Mouse (Mus musculus): ENCODE results near the gene Sez6l2. TPM values are rescaled to one million over a fixed set of nuclear protein-coding genes. Genes with fewer than 3 reads are reported as not detected.

Sez6l2 gene
- polyA plus RNA-seq, 1 experiment from 2014 or later, result 0.88 TPM

DNA sequence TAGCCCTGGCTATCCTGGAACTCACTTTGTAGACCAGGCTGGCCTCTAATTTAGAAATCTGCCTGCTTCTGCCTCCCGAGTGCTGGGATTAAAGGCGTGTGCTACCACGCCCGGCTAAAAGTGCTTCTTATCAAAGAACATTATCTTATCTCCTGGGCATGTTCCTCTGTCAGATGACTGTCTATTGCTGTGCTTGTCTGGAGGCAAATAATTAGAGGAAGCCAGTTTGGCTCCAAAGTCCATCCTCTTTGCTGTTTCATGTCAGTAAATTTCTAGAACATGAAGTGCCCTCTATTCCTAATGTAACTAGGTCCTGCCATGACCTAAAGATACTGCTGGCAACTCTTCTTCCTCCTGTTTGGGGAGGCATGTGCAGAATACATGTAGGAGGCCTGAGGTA, 31.7 kb downstream of the Sez6l2 start:
- WGBS, result 81% methylated on average over 4 of the region's 4 CpGs
- ATAC-seq (ENCODE audit: insufficient number of reproducible peaks, low FRiP score, low TSS enrichment, low read depth), result no peak
- H3K4me1 ChIP-seq, result peaks cover 12% of the 10 kb centered on the region; the same call in 1 of the 2 replicates

GRCm38 (mm10) chr7:126983113-126983512, 32.8 kb downstream of the Sez6l2 start:
- H3K36me3 ChIP-seq, result peaks cover 30% of the 10 kb centered on the region
- ATAC-seq (ENCODE audit: insufficient number of reproducible peaks, low FRiP score, low TSS enrichment, low read depth), result no peak
- H3K4me1 ChIP-seq, result 0 out of 2 replicates have a peak, but pooled peaks cover 5% of the 10 kb centered on the region
- H3K9ac ChIP-seq, result no peak overlapping the region
- H3K27ac ChIP-seq (replicated peaks), result no peak overlapping the region
- WGBS, result 74% methylated on average over 7 of the region's 7 CpGs
- no peak overlapping the region for H3K4me2 ChIP-seq (replicated peaks)
- H3K9me3 ChIP-seq (replicated peaks), result no peaks in the 10 kb centered on the region
- H3K4me3 ChIP-seq (replicated peaks), result no peak overlapping the region
- H3K27me3 ChIP-seq, result no peaks in the 10 kb centered on the region

More for the DNA sequence above, 31.7 kb downstream of the Sez6l2 start:
- Histone ChIP-seq H3K4me2 (replicated peaks) (no peak overlapping the region), H3K4me3 (replicated peaks) (no peak overlapping the region), H3K9ac (no peak overlapping the region), H3K27me3 (no peaks in the 10 kb centered on the region), H3K36me3 (peaks cover 33% of the 10 kb centered on the region), H3K27ac (replicated peaks) (no peak overlapping the region), H3K9me3 (replicated peaks) (no peaks in the 10 kb centered on the region)

DNA sequence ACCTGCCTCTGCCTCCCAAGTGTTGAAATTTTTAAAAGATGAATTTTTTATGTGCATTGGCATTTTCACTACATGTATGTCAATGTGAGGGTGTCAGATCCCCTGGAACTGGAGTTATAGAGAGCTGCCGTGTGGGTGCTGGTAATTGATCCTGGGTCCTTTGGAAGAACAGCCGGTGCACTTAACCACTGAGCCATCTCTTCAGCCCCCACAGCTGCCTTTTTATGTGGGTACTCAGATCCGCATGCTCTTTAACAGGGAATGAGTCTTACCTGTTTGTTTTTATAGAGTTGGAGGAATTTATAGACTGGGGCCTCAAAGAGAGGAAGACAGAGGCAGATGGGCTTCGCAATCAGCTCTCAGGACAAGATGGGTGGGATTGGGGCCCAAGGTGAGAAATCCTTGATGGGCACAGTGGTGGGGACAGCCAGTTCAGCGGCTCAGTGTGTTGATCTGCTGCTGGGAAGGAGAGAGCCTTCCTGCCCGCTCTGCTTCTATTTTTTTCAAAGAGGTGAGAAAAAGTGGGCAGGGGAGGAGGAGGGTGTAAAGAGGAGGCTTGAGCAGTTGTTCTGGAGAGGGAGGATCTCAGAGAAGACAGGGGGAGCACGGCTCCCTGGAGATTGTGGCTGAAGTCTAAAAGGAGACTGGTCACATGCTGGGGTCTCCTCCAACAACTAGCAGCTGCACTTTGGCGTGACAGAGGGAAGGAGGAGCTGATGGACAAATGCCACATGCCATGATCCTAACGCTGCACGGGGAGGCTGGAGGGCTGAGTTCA, 34.5 kb downstream of the Sez6l2 start:
- H3K27me3 ChIP-seq, result no peaks in the 10 kb centered on the region
- no peaks in the 10 kb centered on the region for H3K9me3 ChIP-seq (replicated peaks)
- peaks cover 12% of the 10 kb centered on the region for H3K36me3 ChIP-seq
- H3K4me3 ChIP-seq (replicated peaks), result no peak overlapping the region
- no peak overlapping the region for H3K4me2 ChIP-seq (replicated peaks)
- H3K4me1 ChIP-seq, result no peaks in the 10 kb centered on the region
- H3K9ac ChIP-seq, result no peak overlapping the region
- ATAC-seq (ENCODE audit: insufficient number of reproducible peaks, low FRiP score, low TSS enrichment, low read depth), result no peak
- no peak overlapping the region for H3K27ac ChIP-seq (replicated peaks)
- 65% methylated on average over 10 of the region's 10 CpGs for WGBS

DNA sequence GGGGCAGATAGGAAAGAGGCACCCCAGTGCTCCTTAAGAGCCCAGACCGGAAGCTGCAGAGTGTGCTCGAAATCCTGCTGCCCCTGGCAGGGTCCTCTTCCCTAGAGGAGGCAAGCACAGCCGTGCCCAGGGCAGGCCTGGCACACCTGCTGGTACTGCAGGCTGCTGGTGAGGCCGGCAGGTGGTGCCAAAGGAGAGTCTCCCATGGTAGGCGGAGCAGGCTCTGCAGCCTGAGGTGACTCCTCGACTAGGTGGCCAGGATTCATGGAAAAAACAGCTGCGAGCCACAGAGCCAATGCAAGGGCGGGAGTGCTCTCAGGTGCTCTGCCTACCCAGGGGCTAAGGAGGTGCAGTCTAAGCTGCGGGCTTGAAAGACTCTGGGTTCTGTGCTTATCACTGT, 36.0 kb downstream of the Sez6l2 start:
- no peaks in the 10 kb centered on the region for H3K27me3 ChIP-seq
- ATAC-seq (ENCODE audit: insufficient number of reproducible peaks, low FRiP score, low TSS enrichment, low read depth), result no peak
- no peak overlapping the region for H3K9ac ChIP-seq
- H3K4me2 ChIP-seq (replicated peaks), result no peak overlapping the region
- no peaks in the 10 kb centered on the region; the same call in 1 of the 2 replicates for H3K36me3 ChIP-seq
- no peaks in the 10 kb centered on the region for H3K9me3 ChIP-seq (replicated peaks)
- H3K27ac ChIP-seq (replicated peaks), result no peak overlapping the region
- no peak overlapping the region for H3K4me3 ChIP-seq (replicated peaks)
- WGBS, result 34% methylated on average over 9 of the region's 9 CpGs
- no peaks in the 10 kb centered on the region for H3K4me1 ChIP-seq

GRCm38 (mm10) chr7:126988816-126989215, 38.5 kb downstream of the Sez6l2 start:
- H3K27ac ChIP-seq (replicated peaks), result no peak overlapping the region
- no peaks in the 10 kb centered on the region for H3K27me3 ChIP-seq
- no peak overlapping the region for H3K9ac ChIP-seq
- no peak overlapping the region for H3K4me3 ChIP-seq (replicated peaks)
- 70% methylated on average over 8 of the region's 8 CpGs for WGBS
- no peaks in the 10 kb centered on the region for H3K9me3 ChIP-seq (replicated peaks)
- no peak for ATAC-seq (ENCODE audit: insufficient number of reproducible peaks, low FRiP score, low TSS enrichment, low read depth)
- H3K4me1 ChIP-seq, result no peaks in the 10 kb centered on the region
- no peak overlapping the region for H3K4me2 ChIP-seq (replicated peaks)
- no peaks in the 10 kb centered on the region for H3K36me3 ChIP-seq

GRCm38 (mm10) chr7:126996449-126996848, 46.1 kb downstream of the Sez6l2 start:
- Histone ChIP-seq H3K4me2 (replicated peaks) (no peak overlapping the region), H3K36me3 (peaks cover 3% of the 10 kb centered on the region; the same call in 1 of the 2 replicates), H3K9ac (no peak overlapping the region), H3K27me3 (no peaks in the 10 kb centered on the region), H3K27ac (replicated peaks) (no peak overlapping the region), H3K4me3 (replicated peaks) (no peak overlapping the region), H3K4me1 (no peaks in the 10 kb centered on the region), H3K9me3 (replicated peaks) (no peaks in the 10 kb centered on the region)
- WGBS, result 78% methylated on average over 4 of the region's 4 CpGs
- no peak for ATAC-seq (ENCODE audit: insufficient number of reproducible peaks, low FRiP score, low TSS enrichment, low read depth)

- Histone ChIP-seq H3K4me1 (no peaks in the 10 kb centered on the region), H3K9me3 (replicated peaks) (no peaks in the 10 kb centered on the region), H3K4me2 (replicated peaks) (no peak overlapping the region), H3K9ac (no peak overlapping the region), H3K4me3 (replicated peaks) (no peak overlapping the region), H3K27me3 (no peaks in the 10 kb centered on the region), H3K36me3 (peaks cover 3% of the 10 kb centered on the region; the same call in 1 of the 2 replicates), H3K27ac (replicated peaks) (no peak overlapping the region)
- ATAC-seq (ENCODE audit: insufficient number of reproducible peaks, low FRiP score, low TSS enrichment, low read depth), result no peak
- 74% methylated on average over 10 of the region's 10 CpGs for WGBS
These were observed 49.2 kb downstream of the Sez6l2 start for GRCm38 (mm10) chr7:126999568-126999967.

- H3K4me1 ChIP-seq, result peaks cover 13% of the 10 kb centered on the region
- WGBS, result 90% methylated on average over 5 of the region's 5 CpGs
- no peaks in the 10 kb centered on the region for H3K27me3 ChIP-seq
- H3K27ac ChIP-seq (replicated peaks), result no peak overlapping the region
- H3K9me3 ChIP-seq (replicated peaks), result no peaks in the 10 kb centered on the region
- no peak overlapping the region for H3K4me3 ChIP-seq (replicated peaks)
- no peak overlapping the region for H3K9ac ChIP-seq
- H3K36me3 ChIP-seq, result no peaks in the 10 kb centered on the region
- ATAC-seq (ENCODE audit: insufficient number of reproducible peaks, low FRiP score, low TSS enrichment, low read depth), result no peak
- no peak overlapping the region for H3K4me2 ChIP-seq (replicated peaks)
These were observed 53.3 kb downstream of the Sez6l2 start for GRCm38 (mm10) chr7:127003620-127004019.

GRCm38 (mm10) chr7:127004122-127004875, 53.9 kb downstream of the Sez6l2 start:
- no peak for ATAC-seq (ENCODE audit: insufficient number of reproducible peaks, low FRiP score, low TSS enrichment, low read depth)
- no peaks in the 10 kb centered on the region for H3K36me3 ChIP-seq
- no peak overlapping the region for H3K9ac ChIP-seq
- no peaks in the 10 kb centered on the region for H3K27me3 ChIP-seq
- no peak overlapping the region for H3K4me2 ChIP-seq (replicated peaks)
- no peaks in the 10 kb centered on the region for H3K9me3 ChIP-seq (replicated peaks)
- H3K4me3 ChIP-seq (replicated peaks), result no peak overlapping the region
- WGBS, result 74% methylated on average over 4 of the region's 4 CpGs
- H3K4me1 ChIP-seq, result peaks cover 20% of the 10 kb centered on the region
- no peak overlapping the region for H3K27ac ChIP-seq (replicated peaks)

GRCm38 (mm10) chr7:127007313-127008024, 57.1 kb downstream of the Sez6l2 start:
- Histone ChIP-seq H3K4me3 (replicated peaks) (no peak overlapping the region), H3K4me1 (peaks cover 22% of the 10 kb centered on the region), H3K9ac (no peak overlapping the region), H3K9me3 (replicated peaks) (no peaks in the 10 kb centered on the region), H3K27ac (replicated peaks) (no peak overlapping the region), H3K27me3 (no peaks in the 10 kb centered on the region), H3K4me2 (replicated peaks) (no peak overlapping the region), H3K36me3 (peaks cover 5% of the 10 kb centered on the region; the same call in 1 of the 2 replicates)
- whole genome bisulfite sequencing, result 76% methylated on average over 6 of the region's 6 CpGs
- ATAC-seq (ENCODE audit: insufficient number of reproducible peaks, low FRiP score, low TSS enrichment, low read depth), result no peak
